21 mouse cellular contexts compared by ENCODE assay signal in genomic region chr2:106762920-106763319, GRCm38 (mm10).
A peak's percentile ranks its signal among the peaks of the same experiment; 100 is the strongest.
DNase-seq lines count a peak whose midpoint lies in the region; ATAC-seq and TF ChIP-seq lines count a peak whose summit lies in the region.
"Had no signal": no experiment of that assay in that cellular context is flagged by ENCODE, and none has a peak within 500 bp of the region (broad histone marks: within the 10 kb centered on the region; RNA-seq: fewer than 3 reads in every experiment).

No protein-coding gene starts in this region.

- no peaks in the 10 kb centered on the region for H3K36me3 ChIP-seq in kidney, postnatal 0 days (ENCODE audit: insufficient read depth, low read length)
- peaks cover 12% of the 10 kb centered on the region for H3K36me3 ChIP-seq in embryonic facial prominence, embryonic 10.5 days (replicated peaks)
- H3K36me3 ChIP-seq in intestine, embryonic 14.5 days (ENCODE audit: control insufficient read depth, insufficient read depth, low read length), result no peaks in the 10 kb centered on the region
- H3K36me3 ChIP-seq in intestine, embryonic 16.5 days (ENCODE audit: control insufficient read depth, insufficient read depth, low read length), result no peaks in the 10 kb centered on the region
- H3K36me3 ChIP-seq in forebrain, embryonic 16.5 days (ENCODE audit: control insufficient read depth, insufficient read depth), result 0 out of 2 replicates have a peak, but pooled peaks cover 4% of the 10 kb centered on the region
- H3K36me3 ChIP-seq: embryonic facial prominence, embryonic 12.5 days had no signal

- no peak for ATAC-seq in kidney, postnatal 0 days (replicated peaks; ENCODE audit: low FRiP score, low read depth)
- ATAC-seq in intestine, embryonic 14.5 days (replicated peaks; ENCODE audit: low FRiP score, low TSS enrichment, low read depth), result no peak
- peak; percentile 69 for ATAC-seq in intestine, embryonic 16.5 days
- no peak for ATAC-seq in forebrain, embryonic 16.5 days
- ATAC-seq: forebrain, embryonic 13.5 days; forebrain, embryonic 15.5 days had no signal

- H3K27ac ChIP-seq in kidney, postnatal 0 days, result 0 out of 2 replicates have a peak overlapping the region, but pooled peaks have one; percentile 11
- H3K27ac ChIP-seq in embryonic facial prominence, embryonic 10.5 days (replicated peaks), result no peak overlapping the region
- H3K27ac ChIP-seq in intestine, embryonic 14.5 days (ENCODE audit: low read depth), result no peak overlapping the region
- H3K27ac ChIP-seq in intestine, embryonic 16.5 days (ENCODE audit: low read length), result no peak overlapping the region
- H3K27ac ChIP-seq in forebrain, embryonic 16.5 days (ENCODE audit: low read length), result no peak overlapping the region
- H3K27ac ChIP-seq: embryonic facial prominence, embryonic 12.5 days; forebrain, embryonic 13.5 days; forebrain, embryonic 15.5 days had no signal

- no peak for TF ChIP-seq CTCF in kidney, postnatal 0 days (IDR thresholded peaks at IDR 0.05; ENCODE audit: low read depth)

- no peaks in the 10 kb centered on the region for H3K27me3 ChIP-seq in kidney, postnatal 0 days (ENCODE audit: insufficient read depth, low read length)
- H3K27me3 ChIP-seq in embryonic facial prominence, embryonic 10.5 days (replicated peaks; ENCODE audit: low read depth, poor library complexity, severe bottlenecking), result peaks cover 40% of the 10 kb centered on the region
- no peaks in the 10 kb centered on the region for H3K27me3 ChIP-seq in intestine, embryonic 14.5 days (replicated peaks; ENCODE audit: control insufficient read depth, insufficient read depth, low read length)
- H3K27me3 ChIP-seq in intestine, embryonic 16.5 days (replicated peaks; ENCODE audit: control insufficient read depth, insufficient read depth, low read length), result no peaks in the 10 kb centered on the region
- no peaks in the 10 kb centered on the region for H3K27me3 ChIP-seq in forebrain, embryonic 16.5 days (replicated peaks; ENCODE audit: control insufficient read depth, insufficient read depth, low read length)
- H3K27me3 ChIP-seq: embryonic facial prominence, embryonic 12.5 days; forebrain, embryonic 13.5 days; forebrain, embryonic 15.5 days had no signal

- no peak overlapping the region for H3K4me3 ChIP-seq in kidney, postnatal 0 days (replicated peaks; ENCODE audit: low read depth, low read length)
- no peak overlapping the region for H3K4me3 ChIP-seq in embryonic facial prominence, embryonic 10.5 days
- no peak overlapping the region for H3K4me3 ChIP-seq in intestine, embryonic 14.5 days (ENCODE audit: low read depth, low read length)
- H3K4me3 ChIP-seq in intestine, embryonic 16.5 days (ENCODE audit: low read length), result no peak overlapping the region
- H3K4me3 ChIP-seq in forebrain, embryonic 16.5 days (replicated peaks; ENCODE audit: low read length), result no peak overlapping the region
- H3K4me3 ChIP-seq: embryonic facial prominence, embryonic 12.5 days; forebrain, embryonic 13.5 days; forebrain, embryonic 15.5 days had no signal

- no peaks in the 10 kb centered on the region for H3K9me3 ChIP-seq in kidney, postnatal 0 days (replicated peaks; ENCODE audit: low read length)
- no peaks in the 10 kb centered on the region for H3K9me3 ChIP-seq in embryonic facial prominence, embryonic 10.5 days
- H3K9me3 ChIP-seq in intestine, embryonic 14.5 days (ENCODE audit: control insufficient read depth, low read length), result no peaks in the 10 kb centered on the region
- H3K9me3 ChIP-seq in intestine, embryonic 16.5 days (ENCODE audit: control insufficient read depth, low read length), result no peaks in the 10 kb centered on the region
- H3K9me3 ChIP-seq in forebrain, embryonic 16.5 days (ENCODE audit: control insufficient read depth, low read length), result no peaks in the 10 kb centered on the region
- H3K9me3 ChIP-seq: embryonic facial prominence, embryonic 12.5 days; forebrain, embryonic 13.5 days; forebrain, embryonic 15.5 days had no signal

- DNase-seq in kidney, postnatal 0 days (ENCODE audit: low spot score), result no peak
- no peak for DNase-seq in kidney, postnatal 25 days
- peak; percentile 21 for DNase-seq in embryonic facial prominence, embryonic 10.5 days (ENCODE audit: low spot score)
- DNase-seq in intestine, embryonic 14.5 days (ENCODE audit: low spot score), result peak; percentile 29
- DNase-seq in liver, result no peak
- no peak for DNase-seq in urinary bladder, postnatal 14 days (ENCODE audit: low spot score)
- DNase-seq: adrenal gland, adult 2 months; adrenal gland, postnatal 10 days; adrenal gland, postnatal 25 days; cerebellum, adult 11 months; cerebellum, adult 18-20 months; cerebellum, adult 8-10 months; cerebellum, adult 9-11 months; cerebellum, postnatal 14 days; cerebellum, postnatal 36 days; embryo, embryonic 11 days had no signal

- H3K4me2 ChIP-seq in kidney, postnatal 0 days (ENCODE audit: low read length), result no peak overlapping the region
- no peak overlapping the region for H3K4me2 ChIP-seq in intestine, embryonic 14.5 days (ENCODE audit: low read length)
- H3K4me2 ChIP-seq in intestine, embryonic 16.5 days (ENCODE audit: low read depth, low read length), result peak overlapping the region; percentile 13; the same call in 1 of the 2 replicates
- H3K4me2 ChIP-seq in forebrain, embryonic 16.5 days (ENCODE audit: low read length), result no peak overlapping the region
- H3K4me2 ChIP-seq: embryonic facial prominence, embryonic 12.5 days; forebrain, embryonic 13.5 days; forebrain, embryonic 15.5 days had no signal

- WGBS in kidney, postnatal 0 days, result 57% methylated on average over 8 of the region's 8 CpGs
- 67% methylated on average over 8 of the region's 8 CpGs for WGBS in embryonic facial prominence, embryonic 10.5 days
- 54% methylated on average over 8 of the region's 8 CpGs for WGBS in intestine, embryonic 14.5 days
- 50% methylated on average over 8 of the region's 8 CpGs for WGBS in intestine, embryonic 16.5 days
- 92% methylated on average over 8 of the region's 8 CpGs for whole genome bisulfite sequencing in forebrain, embryonic 16.5 days

- H3K4me1 ChIP-seq in kidney, postnatal 0 days (replicated peaks; ENCODE audit: insufficient read depth, low read length), result no peaks in the 10 kb centered on the region
- H3K4me1 ChIP-seq in embryonic facial prominence, embryonic 10.5 days, result peaks cover 15% of the 10 kb centered on the region
- H3K4me1 ChIP-seq in intestine, embryonic 14.5 days (replicated peaks; ENCODE audit: control insufficient read depth, insufficient read depth, low read length), result peaks cover 6% of the 10 kb centered on the region; the same call in 1 of the 2 replicates
- no peaks in the 10 kb centered on the region for H3K4me1 ChIP-seq in intestine, embryonic 16.5 days (ENCODE audit: control insufficient read depth, insufficient read depth, low read length)
- no peaks in the 10 kb centered on the region for H3K4me1 ChIP-seq in forebrain, embryonic 16.5 days (replicated peaks; ENCODE audit: control insufficient read depth, insufficient read depth, low read length)

- H3K9ac ChIP-seq in kidney, postnatal 0 days (ENCODE audit: low read depth, low read length), result no peak overlapping the region
- no peak overlapping the region for H3K9ac ChIP-seq in intestine, embryonic 14.5 days (ENCODE audit: low read length)
- no peak overlapping the region for H3K9ac ChIP-seq in intestine, embryonic 16.5 days (ENCODE audit: low read depth, low read length)
- no peak overlapping the region for H3K9ac ChIP-seq in forebrain, embryonic 16.5 days (replicated peaks; ENCODE audit: low read depth, low read length)
- H3K9ac ChIP-seq: embryonic facial prominence, embryonic 12.5 days; forebrain, embryonic 13.5 days; forebrain, embryonic 15.5 days had no signal

Comparison
In these comparisons a context has a peak if more than half of its experiments do, and no peak if none do; other contexts are left out.
1. DNase-seq: peak in embryonic facial prominence, embryonic 10.5 days (single experiment) and intestine, embryonic 14.5 days (single experiment); none in kidney, postnatal 0 days (single experiment), kidney, postnatal 25 days (0 of 2), liver (single experiment) and urinary bladder, postnatal 14 days (single experiment).